Mouse (Mus musculus) macrophage (primary cell): ENCODE measurements around the gene B130006D01Rik. TPM values are rescaled to one million over a fixed set of nuclear protein-coding genes. Genes with fewer than 3 reads are reported as not detected.
"Not testable (repeated sequence)": the region's sequence is repeated elsewhere in the genome, so short reads cannot be mapped to it uniquely, and the experiment has no call there.

Experiments
- H3K27ac ChIP-seq: fragments of 350-480 bp; formaldehyde crosslinking; 2 replicates; pipeline ENCODE4 v1.9.0; 2021
- H3K36me3 ChIP-seq: fragments of 350-480 bp; formaldehyde crosslinking; 2 replicates; pipeline ENCODE4 v1.9.0; 2021; ENCODE audit errors: inconsistent target
- H3K4me3 ChIP-seq: fragments of 350-480 bp; formaldehyde crosslinking; 2 replicates; pipeline ENCODE4 v1.9.0; 2021; ENCODE audit errors: inconsistent target
- H3K79me2 ChIP-seq: fragments of 350-480 bp; formaldehyde crosslinking; 2 replicates; pipeline ENCODE4 v1.9.0; 2021; ENCODE audit errors: inconsistent target
- WGBS: methylation state at CpG from one replicate; pipeline ENCODE4 v1.1.7; 2026; ENCODE audit warnings: inconsistent platforms; ENCODE audit not compliant: missing documents; 5-methylcytosine and 5-hydroxymethylcytosine counted together
- polyA plus RNA-seq: library from polyadenylated mRNA; stranded (reverse); fragments of 250-400 nt; gene quantifications from 3 replicates; pipeline ENCODE4 v1.2.4, GENCODE M21; 2018; ENCODE audit warnings: inconsistent platforms

B130006D01Rik gene
- polyA plus RNA-seq, 1 experiment from 2014 or later: 0.11 TPM

GRCm38 (mm10) chr11:95728916-95729907, 5.8 kb downstream of the B130006D01Rik start:
- Histone ChIP-seq H3K36me3 (no peaks in the 10 kb centered on the region), H3K4me3 (peak overlapping the region; percentile 15; the same call in 1 of the 2 replicates), H3K79me2 (peaks cover 100% of the 10 kb centered on the region), H3K27ac (peak overlapping the region; percentile 4; the same call in 1 of the 2 replicates)
- WGBS: 64% methylated on average over 12 of the region's 12 CpGs

- no peak overlapping the region for H3K27ac ChIP-seq
- no peaks in the 10 kb centered on the region for H3K36me3 ChIP-seq
- H3K79me2 ChIP-seq: peaks cover 100% of the 10 kb centered on the region
- 96% methylated on average over 2 of the region's 2 CpGs for WGBS
- no peak overlapping the region for H3K4me3 ChIP-seq
Observed at GRCm38 (mm10) chr11:95734485-95734884, 11.1 kb downstream of the B130006D01Rik start.

- Histone ChIP-seq H3K79me2 (peaks cover 100% of the 10 kb centered on the region), H3K27ac (no peak overlapping the region), H3K36me3 (no peaks in the 10 kb centered on the region), H3K4me3 (no peak overlapping the region)
- 13% methylated on average over 3 of the region's 3 CpGs for WGBS
Observed at GRCm38 (mm10) chr11:95737811-95738210, 14.4 kb downstream of the B130006D01Rik start.

- Histone ChIP-seq H3K4me3 (no peak overlapping the region), H3K36me3 (0 out of 2 replicates have a peak, but pooled peaks cover 5% of the 10 kb centered on the region), H3K27ac (no peak overlapping the region), H3K79me2 (peaks cover 92% of the 10 kb centered on the region)
- WGBS: 94% methylated on average over 2 of the region's 2 CpGs
Observed at GRCm38 (mm10) chr11:95744521-95744920, 21.1 kb downstream of the B130006D01Rik start.

- WGBS: 90% methylated on average over 3 of the region's 4 CpGs
- Histone ChIP-seq H3K36me3 (0 out of 2 replicates have a peak, but pooled peaks cover 5% of the 10 kb centered on the region), H3K27ac (no peak overlapping the region), H3K79me2 (peaks cover 73% of the 10 kb centered on the region), H3K4me3 (no peak overlapping the region)
Observed at GRCm38 (mm10) chr11:95746821-95747220, 23.4 kb downstream of the B130006D01Rik start.

GRCm38 (mm10) chr11:95748331-95748730, 24.9 kb downstream of the B130006D01Rik start:
- Histone ChIP-seq H3K36me3 (peaks cover 14% of the 10 kb centered on the region), H3K79me2 (peaks cover 58% of the 10 kb centered on the region), H3K27ac (peak overlapping the region; percentile 48), H3K4me3 (no peak overlapping the region)
- 71% methylated on average over 5 of the region's 5 CpGs for WGBS

GRCm38 (mm10) chr11:95749619-95750018, 26.2 kb downstream of the B130006D01Rik start:
- H3K27ac ChIP-seq: peak overlapping the region; percentile 68
- no peak overlapping the region for H3K4me3 ChIP-seq
- peaks cover 25% of the 10 kb centered on the region for H3K36me3 ChIP-seq
- WGBS: 5% methylated on average over 15 of the region's 15 CpGs
- peaks cover 45% of the 10 kb centered on the region for H3K79me2 ChIP-seq

- Histone ChIP-seq H3K36me3 (peaks cover 39% of the 10 kb centered on the region), H3K27ac (no peak overlapping the region), H3K4me3 (no peak overlapping the region), H3K79me2 (peaks cover 31% of the 10 kb centered on the region)
- WGBS: no CpG with 5 or more reads among the region's 1 CpGs
Observed at GRCm38 (mm10) chr11:95750995-95751394, 27.6 kb downstream of the B130006D01Rik start.

- H3K27ac ChIP-seq, H3K79me2 ChIP-seq, H3K4me3 ChIP-seq: not testable (repeated sequence)
- peaks cover 49% of the 10 kb centered on the region for H3K36me3 ChIP-seq
- 100% methylated on average over 2 of the region's 4 CpGs for WGBS
Observed at GRCm38 (mm10) chr11:95755137-95755536, 31.8 kb downstream of the B130006D01Rik start.

GRCm38 (mm10) chr11:95760521-95760920, 37.1 kb downstream of the B130006D01Rik start:
- H3K79me2 ChIP-seq: no peaks in the 10 kb centered on the region
- peaks cover 42% of the 10 kb centered on the region for H3K36me3 ChIP-seq
- no peak overlapping the region for H3K27ac ChIP-seq
- H3K4me3 ChIP-seq: no peak overlapping the region
- WGBS: 100% methylated on average over 5 of the region's 5 CpGs

- Histone ChIP-seq H3K79me2 (no peaks in the 10 kb centered on the region), H3K27ac (no peak overlapping the region), H3K4me3 (no peak overlapping the region), H3K36me3 (peaks cover 28% of the 10 kb centered on the region)
- 100% methylated on average over 3 of the region's 4 CpGs for WGBS
Observed at GRCm38 (mm10) chr11:95762996-95763395, 39.6 kb downstream of the B130006D01Rik start.

GRCm38 (mm10) chr11:95764806-95765205, 41.4 kb downstream of the B130006D01Rik start:
- no peak overlapping the region for H3K4me3 ChIP-seq
- no peaks in the 10 kb centered on the region for H3K79me2 ChIP-seq
- WGBS: 91% methylated on average over 8 of the region's 8 CpGs
- H3K27ac ChIP-seq: no peak overlapping the region
- H3K36me3 ChIP-seq: peaks cover 41% of the 10 kb centered on the region

- 75% methylated on average over 10 of the region's 10 CpGs for WGBS
- peaks cover 41% of the 10 kb centered on the region for H3K36me3 ChIP-seq
- H3K27ac ChIP-seq: no peak overlapping the region
- no peaks in the 10 kb centered on the region for H3K79me2 ChIP-seq
- H3K4me3 ChIP-seq: no peak overlapping the region
Observed at GRCm38 (mm10) chr11:95765334-95765733, 41.9 kb downstream of the B130006D01Rik start.

- Histone ChIP-seq H3K36me3 (peaks cover 43% of the 10 kb centered on the region), H3K4me3 (no peak overlapping the region), H3K27ac (no peak overlapping the region), H3K79me2 (no peaks in the 10 kb centered on the region)
- 90% methylated on average over 6 of the region's 6 CpGs for WGBS
Observed at GRCm38 (mm10) chr11:95768244-95768643, 44.9 kb downstream of the B130006D01Rik start.

GRCm38 (mm10) chr11:95769208-95769607, 45.8 kb downstream of the B130006D01Rik start:
- H3K27ac ChIP-seq: no peak overlapping the region
- H3K36me3 ChIP-seq: peaks cover 34% of the 10 kb centered on the region; the same call in 1 of the 2 replicates
- WGBS: 93% methylated on average over 10 of the region's 10 CpGs

More at GRCm38 (mm10) chr11:95769208-95769607, 45.8 kb downstream of the B130006D01Rik start:
- no peak overlapping the region for H3K4me3 ChIP-seq
- no peaks in the 10 kb centered on the region for H3K79me2 ChIP-seq
